Mouse (Mus musculus) E14TG2a.4 (cell line): Measurements from ENCODE around the gene Tmem205.

Source experiments
- H3K27me3 ChIP-seq: 2 replicates; pipeline ENCODE4 v1.6.1; 2014; ENCODE audit warnings: low read length, control low read depth; ENCODE audit not compliant: insufficient read depth
- H3K36me3 ChIP-seq: 2 replicates; pipeline ENCODE4 v1.6.1; 2014; ENCODE audit warnings: low read length, control low read depth; ENCODE audit not compliant: insufficient read depth
- H3K4me1 ChIP-seq: replicated peaks from 2 replicates; pipeline ENCODE4 v1.6.1; 2014; ENCODE audit warnings: low read depth, low read length, control low read depth
- H3K4me3 ChIP-seq: replicated peaks from 2 replicates; pipeline ENCODE4 v1.5.1; 2014; ENCODE audit warnings: mild to moderate bottlenecking, low read length
- H3K9me3 ChIP-seq: 2 replicates; pipeline ENCODE4 v1.6.1; 2014; ENCODE audit warnings: low read length, control low read depth
- CTCF ChIP-seq: conservative IDR thresholded peaks from 2 replicates; pipeline ENCODE4 v1.5.1; 2014; ENCODE audit warnings: low read length
- NANOG ChIP-seq: IDR thresholded peaks from 2 replicates; pipeline ENCODE4 v1.6.1; 2014; ENCODE audit warnings: borderline replicate concordance, low read length, mixed read lengths
- POU5F1 ChIP-seq: IDR thresholded peaks from 2 replicates; pipeline ENCODE4 v1.6.1; 2014; ENCODE audit warnings: low read length, borderline replicate concordance

Gene Tmem205

DNA sequence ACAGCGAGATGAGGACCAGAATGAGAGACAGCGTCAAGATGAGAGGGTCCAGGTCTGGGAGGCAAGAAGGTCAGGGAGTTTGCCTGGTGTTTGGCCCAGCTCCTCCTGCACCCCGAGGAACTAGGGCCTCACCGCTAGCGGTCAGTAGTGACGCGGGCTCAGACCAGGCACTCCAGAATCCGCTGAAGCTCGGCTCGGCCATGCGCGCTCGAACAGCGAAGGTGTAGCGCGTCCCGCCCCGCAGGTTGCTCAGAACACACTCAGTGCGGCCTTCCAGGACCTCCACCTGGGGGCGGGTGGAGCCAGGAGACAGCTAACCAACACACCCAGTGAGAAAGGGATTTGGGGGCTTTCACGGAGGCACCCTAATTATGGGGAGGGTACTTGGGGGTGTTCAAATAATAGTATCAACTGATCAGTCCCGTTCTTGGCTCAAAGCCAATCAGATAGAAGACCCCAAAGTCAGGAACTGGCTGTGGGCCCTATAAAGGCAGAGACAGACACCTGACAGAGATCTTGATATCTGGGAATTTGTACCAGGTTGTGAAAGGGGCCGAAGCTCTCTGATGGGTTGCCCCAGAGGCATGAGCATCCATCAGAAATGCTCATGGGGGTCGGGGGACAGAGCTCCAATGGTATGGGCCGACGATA lies 33.3 kb upstream of the Tmem205 start:
- Histone ChIP-seq H3K9me3 (no peaks in the 10 kb centered on the region), H3K4me3 (peak overlapping the region; percentile 74), H3K36me3 (peaks cover 31% of the 10 kb centered on the region), H3K27me3 (peaks cover 55% of the 10 kb centered on the region), H3K4me1 (peaks cover 69% of the 10 kb centered on the region)
- TF ChIP-seq NANOG = no peak
- TF ChIP-seq CTCF = no peak
- TF ChIP-seq POU5F1 = no peak

DNA sequence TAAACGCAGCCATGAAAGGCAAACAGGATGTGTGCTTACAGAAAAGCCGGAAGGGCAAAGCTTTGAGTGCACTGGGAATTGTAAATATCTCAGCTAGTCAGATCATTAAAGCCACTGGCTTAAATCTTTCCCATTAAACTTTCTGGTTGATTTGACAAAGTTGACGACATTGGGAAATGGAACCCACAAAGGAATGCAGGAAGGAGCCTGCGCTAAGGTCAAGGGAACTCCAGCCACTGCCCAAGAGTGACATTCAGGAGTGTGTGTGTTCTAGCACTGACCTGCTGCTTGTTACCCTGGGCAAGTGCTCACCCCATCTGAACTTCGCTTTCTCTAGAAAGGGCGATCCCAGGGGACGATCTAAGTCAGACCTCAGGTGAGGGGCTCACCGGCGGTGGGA lies 32.8 kb upstream of the Tmem205 start:
- peak overlapping the region; percentile 74 for H3K4me3 ChIP-seq
- peaks cover 55% of the 10 kb centered on the region for H3K27me3 ChIP-seq
- TF ChIP-seq POU5F1 (no peak), CTCF (no peak), NANOG (no peak)
- H3K36me3 ChIP-seq = peaks cover 31% of the 10 kb centered on the region
- H3K4me1 ChIP-seq = peaks cover 69% of the 10 kb centered on the region
- no peaks in the 10 kb centered on the region for H3K9me3 ChIP-seq

DNA sequence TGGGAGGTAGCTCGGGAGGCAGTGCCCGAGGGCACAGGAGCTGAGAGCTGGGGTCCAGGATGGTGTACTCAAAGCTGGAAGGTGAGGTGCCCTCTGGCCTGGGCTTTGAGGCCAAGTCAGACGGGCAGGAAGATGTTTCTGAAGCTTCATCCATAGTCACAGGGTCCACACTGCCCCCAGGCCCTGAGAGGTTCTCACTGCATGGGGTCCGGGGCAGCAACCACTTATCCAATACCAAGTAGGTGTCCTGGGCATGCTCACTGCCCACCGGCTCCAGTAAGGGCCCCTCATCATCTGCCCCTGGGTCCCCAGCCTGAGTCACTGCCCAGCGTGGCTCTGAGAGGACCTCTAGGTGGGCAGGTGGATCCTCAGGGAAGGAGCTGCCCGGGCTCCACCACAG lies 31.9 kb upstream of the Tmem205 start:
- Histone ChIP-seq H3K36me3 (peaks cover 31% of the 10 kb centered on the region), H3K9me3 (no peaks in the 10 kb centered on the region), H3K4me3 (no peak overlapping the region), H3K27me3 (peaks cover 54% of the 10 kb centered on the region), H3K4me1 (peaks cover 74% of the 10 kb centered on the region)
- TF ChIP-seq NANOG (no peak), CTCF (no peak), POU5F1 (no peak)

DNA sequence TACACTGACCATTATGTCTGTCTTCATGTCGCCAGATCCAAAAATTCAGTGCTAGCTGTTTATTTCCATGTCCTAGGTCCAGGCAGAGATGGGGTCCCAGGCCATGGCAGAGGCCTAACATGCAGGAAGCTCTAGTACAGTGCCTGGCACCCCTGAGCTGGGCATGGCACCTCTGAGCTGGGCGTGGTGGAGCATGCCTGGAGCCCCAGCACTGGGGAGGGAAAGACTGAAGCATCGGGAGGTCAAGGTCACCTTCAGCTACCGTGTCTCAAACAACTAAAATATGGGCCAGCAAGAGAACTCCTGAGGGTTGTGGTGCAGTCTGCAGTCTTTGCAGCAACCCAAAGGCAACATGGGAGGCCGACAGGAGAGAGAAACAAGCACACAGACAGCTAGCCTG lies 31.0 kb upstream of the Tmem205 start:
- no peak for TF ChIP-seq POU5F1

DNA sequence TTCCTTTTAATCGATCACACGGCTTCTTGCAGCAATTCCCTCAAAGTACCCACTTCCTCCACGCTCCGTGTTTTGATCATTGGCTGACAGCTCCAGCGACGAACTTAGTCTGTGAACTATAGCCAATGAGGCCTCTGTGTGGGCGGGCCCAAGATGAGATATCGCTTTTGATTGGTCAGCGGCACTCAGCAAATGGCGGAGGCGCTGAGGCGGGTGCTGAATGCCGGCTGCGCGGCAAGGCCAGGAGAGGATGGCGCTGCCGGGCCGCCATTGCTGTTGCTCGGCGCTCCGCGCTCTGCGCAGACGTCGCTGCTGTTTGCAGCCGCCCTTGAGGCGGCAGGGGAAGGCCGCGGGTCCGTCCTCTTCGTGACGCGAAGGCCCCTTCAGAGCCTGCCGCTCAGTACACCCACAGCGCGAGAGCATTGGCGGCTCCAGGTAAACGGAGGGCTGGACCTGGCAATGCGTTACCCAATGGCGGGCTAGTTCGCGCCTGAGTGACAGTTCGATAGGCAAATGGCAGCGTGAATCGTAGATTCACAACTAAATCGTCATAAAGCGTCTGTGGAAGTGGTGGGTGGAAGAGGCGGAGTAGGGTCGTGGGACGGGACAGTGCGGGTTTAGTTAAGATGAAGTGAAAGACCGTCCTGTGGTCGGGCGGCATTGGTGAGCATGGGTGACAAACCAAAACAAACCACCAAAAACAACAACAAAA lies 28.4 kb upstream of the Tmem205 start, which contains the start of gene Swsap1:
Gene Swsap1, plus strand, starts transcription at position 186 of the 712 bp plus-strand sequence.
- Histone ChIP-seq H3K9me3 (0 out of 2 replicates have a peak, but pooled peaks cover 4% of the 10 kb centered on the region), H3K27me3 (peaks cover 19% of the 10 kb centered on the region), H3K4me3 (peak within 1 kb of the TSS; percentile 89), H3K36me3 (peaks cover 31% of the 10 kb centered on the region), H3K4me1 (peaks cover 45% of the 10 kb centered on the region)
- TF ChIP-seq NANOG (no peak), POU5F1 (no peak), CTCF (no peak; the same call in 1 of the 2 replicates)

More for the DNA sequence above, 31.0 kb upstream of the Tmem205 start:
- peaks cover 31% of the 10 kb centered on the region for H3K36me3 ChIP-seq
- H3K27me3 ChIP-seq = peaks cover 45% of the 10 kb centered on the region
- H3K4me3 ChIP-seq = peak overlapping the region; percentile 23
- peaks cover 72% of the 10 kb centered on the region for H3K4me1 ChIP-seq
- no peaks in the 10 kb centered on the region for H3K9me3 ChIP-seq

DNA sequence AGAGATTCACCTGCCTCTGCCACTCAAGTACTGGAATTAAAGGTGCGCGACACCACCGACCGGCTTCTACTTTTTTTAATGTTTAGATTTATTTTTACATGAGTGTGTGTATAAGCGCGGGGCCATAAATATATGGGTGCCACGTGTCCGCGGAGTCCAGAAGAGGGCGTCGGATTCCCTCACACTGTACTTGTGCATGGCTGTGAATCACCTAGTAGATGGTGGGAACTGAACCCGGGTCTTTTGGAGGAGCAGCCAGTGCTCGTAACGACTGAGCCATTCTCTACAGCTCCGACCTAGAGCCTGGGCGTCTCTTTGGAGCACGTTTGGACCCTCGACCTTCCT lies 27.8 kb upstream of the Tmem205 start:
- Histone ChIP-seq H3K4me3 (peak overlapping the region; percentile 89), H3K9me3 (0 out of 2 replicates have a peak, but pooled peaks cover 4% of the 10 kb centered on the region), H3K27me3 (peaks cover 13% of the 10 kb centered on the region), H3K36me3 (peaks cover 31% of the 10 kb centered on the region), H3K4me1 (peaks cover 40% of the 10 kb centered on the region)
- TF ChIP-seq CTCF (0 out of 2 replicates have a peak, but pooled peaks have one; percentile 1), POU5F1 (no peak)

DNA sequence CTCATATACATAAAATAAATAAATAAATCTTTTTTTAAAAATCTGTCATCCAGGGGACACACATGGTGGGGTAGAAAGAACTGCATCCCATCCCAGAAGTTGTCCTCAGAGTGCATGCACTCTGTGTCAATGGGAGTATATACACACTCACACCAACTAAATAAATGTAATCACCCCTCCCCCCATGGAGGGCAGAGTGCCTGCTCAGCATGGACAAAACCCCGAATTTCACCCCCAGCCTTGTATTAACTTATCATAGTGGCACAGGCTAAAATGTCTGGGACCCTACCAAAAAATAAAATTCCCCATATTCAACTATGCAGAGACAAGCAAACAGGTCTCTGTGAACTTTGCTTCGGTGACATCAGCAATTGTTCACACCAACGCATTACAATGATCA lies 27.3 kb upstream of the Tmem205 start:
- Histone ChIP-seq H3K4me1 (peaks cover 34% of the 10 kb centered on the region), H3K9me3 (0 out of 2 replicates have a peak, but pooled peaks cover 4% of the 10 kb centered on the region), H3K4me3 (peak overlapping the region; percentile 89), H3K36me3 (peaks cover 29% of the 10 kb centered on the region), H3K27me3 (peaks cover 13% of the 10 kb centered on the region)
- TF ChIP-seq NANOG = no peak
- no peak for TF ChIP-seq POU5F1
- no peak for TF ChIP-seq CTCF

DNA sequence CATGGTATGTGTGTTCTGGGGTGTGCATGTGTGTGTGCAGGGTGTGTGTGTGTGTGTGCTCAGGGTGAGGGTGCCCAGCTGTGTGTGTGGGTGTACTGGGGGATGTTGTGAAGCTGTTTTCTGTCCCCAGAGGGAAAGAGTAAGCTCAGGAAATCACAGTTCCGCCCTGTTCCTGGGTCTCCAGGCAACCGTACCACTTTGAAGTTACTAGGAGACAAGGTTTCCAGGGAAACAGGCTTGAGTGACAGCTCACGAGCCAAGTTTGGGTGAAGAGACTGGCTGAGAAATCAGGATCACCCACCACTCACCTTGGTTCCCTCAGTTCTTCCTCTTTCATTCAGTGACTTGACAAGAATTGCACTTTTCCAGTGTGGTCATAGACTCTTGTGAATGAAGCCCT lies 26.2 kb upstream of the Tmem205 start:
- TF ChIP-seq POU5F1 = no peak
- TF ChIP-seq CTCF = no peak
- no peak for TF ChIP-seq NANOG
- peaks cover 15% of the 10 kb centered on the region for H3K27me3 ChIP-seq
- H3K36me3 ChIP-seq = peaks cover 20% of the 10 kb centered on the region
- 0 out of 2 replicates have a peak, but pooled peaks cover 4% of the 10 kb centered on the region for H3K9me3 ChIP-seq
- H3K4me1 ChIP-seq = peaks cover 31% of the 10 kb centered on the region
- H3K4me3 ChIP-seq = no peak overlapping the region
